Mouse (Mus musculus) heart, adult 2 months (tissue): ENCODE results near the gene Slc38a6. TPM values are rescaled to one million over a fixed set of nuclear protein-coding genes. Genes with fewer than 3 reads are reported as not detected.

Experiments
- DNase-seq, 2 experiments: peaks; one replicate each; pipeline ENCODE4 v3.0.0; 2021
- H3K27ac ChIP-seq: fragments of 200-600 bp; 2 replicates; pipeline ENCODE4 v1.8.1; 2022
- H3K27me3 ChIP-seq: fragments of 200-500 bp; 2 replicates; pipeline ENCODE4 v1.6.1; 2012; ENCODE audit warnings: mild to moderate bottlenecking, low read length, inconsistent platforms, mixed read lengths; ENCODE audit not compliant: control insufficient read depth, insufficient read depth
- H3K36me3 ChIP-seq: fragments of 200-500 bp; 2 replicates; pipeline ENCODE4 v1.6.1; 2012; ENCODE audit warnings: low read length, inconsistent platforms; ENCODE audit not compliant: control insufficient read depth, insufficient read depth
- H3K4me1 ChIP-seq: fragments of 200-500 bp; 2 replicates; pipeline ENCODE4 v1.6.1; 2011; ENCODE audit warnings: low read length; ENCODE audit not compliant: control insufficient read depth, insufficient read depth
- H3K4me3 ChIP-seq: fragments of 200-600 bp; 2 replicates; pipeline ENCODE4 v1.8.1; 2022
- H3K79me2 ChIP-seq: fragments of 200-500 bp; replicated peaks from 2 replicates; pipeline ENCODE4 v1.6.1; 2012; ENCODE audit warnings: mild to moderate bottlenecking, inconsistent platforms, low read length, moderate library complexity, mixed read lengths; ENCODE audit not compliant: control insufficient read depth, insufficient read depth
- H3K9ac ChIP-seq: fragments of 200-500 bp; 2 replicates; pipeline ENCODE4 v1.6.1; 2012; ENCODE audit warnings: low read depth, mild to moderate bottlenecking, control low read depth, inconsistent platforms, low read length, mixed read lengths
- CTCF ChIP-seq: fragments of 200-600 bp; IDR thresholded peaks from 2 replicates; pipeline ENCODE4 v1.8.1; 2022; ENCODE audit warnings: antibody characterized with exemption, mild to moderate bottlenecking, moderate library complexity
- EP300 ChIP-seq: fragments of 200-500 bp; IDR thresholded peaks from 2 replicates; pipeline ENCODE4 v1.6.1; 2011; ENCODE audit warnings: low read depth, low read length, control low read depth; ENCODE audit not compliant: insufficient read depth
- POLR2A ChIP-seq: fragments of 200-500 bp; IDR thresholded peaks from 2 replicates; pipeline ENCODE4 v1.6.1; 2011; ENCODE audit warnings: mild to moderate bottlenecking, low read depth, low read length, control low read depth; ENCODE audit not compliant: insufficient read depth
- WGBS: fragments of 180-500 bp; shearing (Covaris S2); methylation state at CpG from one replicate; pipeline ENCODE4 v1.1.7; 2018; 5-methylcytosine and 5-hydroxymethylcytosine counted together
- intact Hi-C: fragments of 180-260 bp; cut with DNase I; formaldehyde crosslinking; loops from one replicate; pipeline ENCODE4 v1.15.1; 2025
- polyA plus RNA-seq: library from polyadenylated mRNA; depleted of rRNA; stranded (reverse); fragments of >200 nt; gene quantifications from 2 replicates; pipeline ENCODE4 v1.2.3, GENCODE M21; 2012
- total RNA-seq, 2 experiments: library from RNA; stranded (reverse); gene quantifications; 2 replicates each; pipeline ENCODE4 v1.2.3; 2021

Gene Slc38a6
- total and polyA plus RNA-seq, 3 experiments, result 3.8 to 8.0 (median 4.0) TPM

DNA sequence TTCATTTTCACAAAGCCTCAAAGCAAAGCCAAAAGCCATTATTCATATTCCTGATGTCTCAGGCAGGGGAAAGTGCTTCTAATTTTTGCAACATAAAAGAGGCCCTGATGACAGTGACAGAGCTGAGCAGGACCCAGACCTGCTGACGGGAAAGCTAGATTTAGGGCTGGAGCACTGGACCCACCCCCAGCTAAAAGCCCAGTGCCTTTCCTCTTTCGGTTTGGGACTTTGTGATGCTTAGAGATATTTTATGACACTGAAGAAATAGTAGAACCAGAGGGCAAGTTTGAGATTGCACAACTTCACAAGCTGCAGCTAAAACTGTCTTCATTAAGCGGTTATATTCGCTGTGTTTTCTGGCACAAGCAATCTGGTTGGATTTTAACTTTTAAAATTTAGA, 18.1 kb downstream of the Slc38a6 start:
- DNase-seq, result no peak
- no peaks in the 10 kb centered on the region for H3K4me1 ChIP-seq
- H3K9ac ChIP-seq, result no peak overlapping the region
- no peak overlapping the region for H3K27ac ChIP-seq
- TF ChIP-seq POLR2A, result no peak
- no peak for TF ChIP-seq CTCF
- no peak for TF ChIP-seq EP300
- no peak overlapping the region for H3K4me3 ChIP-seq
- intact Hi-C loops, result no loop called here
- H3K27me3 ChIP-seq, result no peaks in the 10 kb centered on the region
- H3K36me3 ChIP-seq, result no peaks in the 10 kb centered on the region
- 74% methylated on average over 4 of the region's 4 CpGs for WGBS
- H3K79me2 ChIP-seq, result no peaks in the 10 kb centered on the region

DNA sequence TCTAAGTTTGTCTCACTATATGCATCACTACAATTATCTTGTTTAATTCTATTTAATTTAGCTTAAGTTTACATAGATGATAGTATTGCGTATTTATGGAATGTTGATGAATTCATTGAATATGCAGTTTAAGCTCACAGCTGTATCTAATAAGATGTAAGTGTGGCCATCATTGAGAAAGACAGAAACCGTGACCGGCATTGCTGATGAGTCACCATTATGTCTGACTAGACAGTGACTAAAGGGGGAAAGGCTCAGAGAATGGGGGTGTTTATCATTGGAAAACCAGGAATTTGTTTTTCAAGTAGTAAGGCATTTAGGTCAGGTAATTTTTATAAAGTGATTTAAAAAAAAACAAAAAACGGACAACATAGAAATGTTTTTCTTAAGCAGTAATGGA, 21.2 kb downstream of the Slc38a6 start:
- no peak overlapping the region for H3K27ac ChIP-seq
- WGBS, result 94% methylated on average over 4 of the region's 4 CpGs
- no peaks in the 10 kb centered on the region for H3K27me3 ChIP-seq
- H3K4me1 ChIP-seq, result no peaks in the 10 kb centered on the region
- H3K4me3 ChIP-seq, result no peak overlapping the region
- TF ChIP-seq EP300 (no peak), POLR2A (no peak), CTCF (no peak)
- no peaks in the 10 kb centered on the region for H3K36me3 ChIP-seq
- intact Hi-C loops, result no loop called here
- no peak overlapping the region for H3K9ac ChIP-seq
- H3K79me2 ChIP-seq, result no peaks in the 10 kb centered on the region
- DNase-seq, result no peak

DNA sequence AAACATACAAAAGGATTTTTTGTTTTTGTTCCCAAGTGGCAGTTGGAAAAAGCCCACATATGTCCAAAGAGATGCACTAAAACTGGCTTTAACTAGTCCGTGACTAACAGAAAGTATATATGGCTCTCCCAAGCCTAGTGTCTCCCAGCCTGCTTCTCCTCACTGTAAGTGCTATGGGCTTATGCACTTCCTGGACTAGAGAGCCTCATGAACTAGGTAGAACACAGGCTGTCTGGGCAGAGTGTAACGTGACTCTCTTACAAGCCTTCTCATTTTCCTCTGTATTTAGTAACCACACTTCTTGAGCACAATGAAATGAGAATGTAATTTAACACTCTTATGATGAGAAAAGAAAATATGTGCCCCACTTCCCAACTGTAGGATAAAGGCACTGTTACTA, 22.1 kb downstream of the Slc38a6 start:
- Histone ChIP-seq H3K9ac (no peak overlapping the region), H3K36me3 (no peaks in the 10 kb centered on the region), H3K27me3 (no peaks in the 10 kb centered on the region), H3K27ac (no peak overlapping the region), H3K79me2 (no peaks in the 10 kb centered on the region), H3K4me3 (no peak overlapping the region), H3K4me1 (no peaks in the 10 kb centered on the region)
- intact Hi-C loops, result no loop called here
- TF ChIP-seq POLR2A (no peak), EP300 (no peak), CTCF (no peak)
- no peak for DNase-seq
- 83% methylated on average over 2 of the region's 2 CpGs for WGBS

DNA sequence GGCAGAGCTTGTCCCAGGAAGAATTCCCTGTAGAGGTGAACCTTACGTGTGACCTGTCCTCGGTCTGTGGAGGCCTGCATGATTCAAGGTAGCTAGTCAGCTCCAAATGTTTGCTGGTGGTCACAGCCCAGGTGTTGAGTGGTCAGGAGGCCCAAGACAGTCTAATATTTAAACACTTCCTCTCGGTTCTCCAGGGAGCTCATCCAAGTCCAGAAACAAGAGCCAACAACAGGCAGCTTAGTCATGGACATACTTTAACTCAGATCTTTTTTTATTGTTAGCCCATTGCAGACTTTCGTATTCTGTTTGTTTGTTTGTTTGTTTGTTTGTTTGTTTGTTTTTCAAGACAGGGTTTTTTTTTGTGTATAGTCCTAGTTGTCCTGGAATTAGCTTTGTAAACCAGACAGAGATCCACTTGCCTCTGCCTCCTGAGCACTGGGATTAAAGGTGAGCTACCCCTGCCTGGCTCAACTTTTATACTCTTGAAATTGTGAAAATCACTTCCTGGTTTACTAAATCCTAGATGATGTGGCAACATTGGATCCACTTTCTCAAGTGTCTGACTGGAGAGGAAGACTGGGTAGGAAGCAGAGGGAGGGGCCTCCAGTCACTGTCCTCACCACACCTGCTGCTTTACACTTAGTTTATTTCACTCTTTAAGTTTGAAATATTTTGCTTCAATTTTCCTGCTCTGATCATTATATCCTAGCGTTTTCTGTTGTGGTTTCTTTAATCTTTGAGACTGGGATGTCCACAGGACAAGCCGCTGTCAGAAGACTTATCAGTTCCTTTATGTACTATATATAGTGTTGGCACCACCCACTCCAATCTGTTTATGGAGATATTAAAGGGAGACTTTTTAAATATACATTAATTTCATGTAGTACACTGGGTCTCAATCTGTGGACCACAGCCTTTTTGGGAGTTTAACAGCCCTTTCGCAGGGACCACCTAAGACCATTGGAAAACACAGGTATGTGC, 31.4 kb downstream of the Slc38a6 start:
- Histone ChIP-seq H3K4me3 (no peak overlapping the region), H3K27me3 (no peaks in the 10 kb centered on the region), H3K9ac (no peak overlapping the region), H3K79me2 (no peaks in the 10 kb centered on the region), H3K4me1 (no peaks in the 10 kb centered on the region), H3K36me3 (no peaks in the 10 kb centered on the region), H3K27ac (no peak overlapping the region)
- DNase-seq, result no peak
- 78% methylated on average over 7 of the region's 7 CpGs for WGBS
- intact Hi-C loops, result no loop called here
- TF ChIP-seq POLR2A (no peak), EP300 (no peak), CTCF (no peak)

- Histone ChIP-seq H3K36me3 (peaks cover 5% of the 10 kb centered on the region; the same call in 1 of the 2 replicates), H3K27ac (peak overlapping the region; percentile 34; the same call in 1 of the 2 replicates), H3K9ac (no peak overlapping the region), H3K27me3 (no peaks in the 10 kb centered on the region), H3K4me1 (peaks cover 3% of the 10 kb centered on the region; the same call in 1 of the 2 replicates), H3K4me3 (no peak overlapping the region), H3K79me2 (no peaks in the 10 kb centered on the region)
- WGBS, result 87% methylated on average over 8 of the region's 8 CpGs
- TF ChIP-seq POLR2A (no peak), EP300 (no peak), CTCF (no peak)
- intact Hi-C loops, result loop anchor here (1.0 to 2.0 kb wide), 2 partner anchors 269 to 302 kb away; no protein-coding TSS in a partner anchor
- no peak for DNase-seq
These were observed 37.6 kb downstream of the Slc38a6 start for GRCm38 (mm10) chr12:73324180-73324586.

GRCm38 (mm10) chr12:73324742-73325141, 38.2 kb downstream of the Slc38a6 start:
- peak; percentile 44 to 56 for DNase-seq
- Histone ChIP-seq H3K4me1 (peaks cover 3% of the 10 kb centered on the region; the same call in 1 of the 2 replicates), H3K9ac (no peak overlapping the region), H3K4me3 (no peak overlapping the region), H3K36me3 (peaks cover 5% of the 10 kb centered on the region; the same call in 1 of the 2 replicates), H3K79me2 (no peaks in the 10 kb centered on the region), H3K27ac (peak overlapping the region; percentile 34), H3K27me3 (no peaks in the 10 kb centered on the region)
- peak; percentile 78 for TF ChIP-seq CTCF
- 0 out of 2 replicates have a peak, but pooled peaks have one; percentile 33 for TF ChIP-seq EP300
- TF ChIP-seq POLR2A, result no peak
- intact Hi-C loops, result loop anchor here (1.0 to 5.0 kb wide), 3 partner anchors 193 to 302 kb away; no protein-coding TSS in a partner anchor
- WGBS, result 82% methylated on average over 1 of the region's 1 CpGs
